Mouse (Mus musculus): ENCODE measurements around the gene Nupr1l. TPM values are rescaled to one million over a fixed set of nuclear protein-coding genes. Genes with fewer than 3 reads are reported as not detected.
"Not testable (repeated sequence)": the region's sequence is repeated elsewhere in the genome, so short reads cannot be mapped to it uniquely, and the experiment has no call there.

The Nupr1l gene
- total RNA-seq, 2 experiments from 2014 or later: 1.6 to 2.3 TPM

- intact Hi-C loops (cut with DNase I): no loop called here
Measured at GRCm38 (mm10) chr5:129909591-129909990, 1.3 kb downstream of the Nupr1l start.

GRCm38 (mm10) chr5:129914024-129914423 lies 5.7 kb downstream of the Nupr1l start:
- DNase-seq (ENCODE audit: extremely low spot score in 1 of 2, low spot score in 2 of 2): no peak
- intact Hi-C loops (cut with DNase I): no loop called here

More at GRCm38 (mm10) chr5:129909591-129909990, 1.3 kb downstream of the Nupr1l start:
- DNase-seq (ENCODE audit: extremely low spot score in 1 of 2, low spot score in 2 of 2): no peak

GRCm38 (mm10) chr5:129915491-129915890 lies 7.2 kb downstream of the Nupr1l start:
- intact Hi-C loops (cut with DNase I): not testable (repeated sequence)

GRCm38 (mm10) chr5:129918065-129918651 lies 9.8 kb downstream of the Nupr1l start:
- no peak for DNase-seq (ENCODE audit: extremely low spot score in 1 of 2, low spot score in 2 of 2)
- intact Hi-C loops (cut with DNase I): no loop called here

More at GRCm38 (mm10) chr5:129915491-129915890, 7.2 kb downstream of the Nupr1l start:
- not testable (repeated sequence) for DNase-seq (ENCODE audit: extremely low spot score in 1 of 2, low spot score in 2 of 2)

- no peak for DNase-seq (ENCODE audit: extremely low spot score in 1 of 2, low spot score in 2 of 2)
- intact Hi-C loops (cut with DNase I): no loop called here
Measured at GRCm38 (mm10) chr5:129918752-129919151, 10.4 kb downstream of the Nupr1l start.

GRCm38 (mm10) chr5:129919320-129919719 lies 11.0 kb downstream of the Nupr1l start:
- intact Hi-C loops (cut with DNase I): no loop called here

GRCm38 (mm10) chr5:129921972-129922371 lies 13.6 kb downstream of the Nupr1l start:
- no peak for DNase-seq (ENCODE audit: extremely low spot score in 1 of 2, low spot score in 2 of 2)
- intact Hi-C loops (cut with DNase I): no loop called here

More at GRCm38 (mm10) chr5:129919320-129919719, 11.0 kb downstream of the Nupr1l start:
- no peak for DNase-seq (ENCODE audit: extremely low spot score in 1 of 2, low spot score in 2 of 2)

GRCm38 (mm10) chr5:129924820-129925452 lies 16.6 kb downstream of the Nupr1l start:
- intact Hi-C loops (cut with DNase I): no loop called here
- no peak for DNase-seq (ENCODE audit: extremely low spot score in 1 of 2, low spot score in 2 of 2)

- no peak for DNase-seq (ENCODE audit: extremely low spot score in 1 of 2, low spot score in 2 of 2)
- intact Hi-C loops (cut with DNase I): no loop called here
Measured at GRCm38 (mm10) chr5:129925933-129926332, 17.6 kb downstream of the Nupr1l start.

GRCm38 (mm10) chr5:129929924-129930855 lies 21.9 kb downstream of the Nupr1l start:
- intact Hi-C loops (cut with DNase I): no loop called here
- DNase-seq (ENCODE audit: extremely low spot score in 1 of 2, low spot score in 2 of 2): no peak

- no peak for DNase-seq (ENCODE audit: extremely low spot score in 1 of 2, low spot score in 2 of 2)
- intact Hi-C loops (cut with DNase I): no loop called here
Measured at GRCm38 (mm10) chr5:129936941-129937340, 28.6 kb downstream of the Nupr1l start.

GRCm38 (mm10) chr5:129940281-129940680 lies 31.9 kb downstream of the Nupr1l start:
- no peak for DNase-seq (ENCODE audit: extremely low spot score in 1 of 2, low spot score in 2 of 2)

GRCm38 (mm10) chr5:129940736-129941494 lies 32.6 kb downstream of the Nupr1l start:
- DNase-seq (ENCODE audit: extremely low spot score in 1 of 2, low spot score in 2 of 2): no peak
- intact Hi-C loops (cut with DNase I): no loop called here

More at GRCm38 (mm10) chr5:129940281-129940680, 31.9 kb downstream of the Nupr1l start:
- intact Hi-C loops (cut with DNase I): no loop called here

- intact Hi-C loops (cut with DNase I): no loop called here
- DNase-seq (ENCODE audit: extremely low spot score in 1 of 2, low spot score in 2 of 2): peak; percentile 97 to 98
Measured at GRCm38 (mm10) chr5:129941495-129942045, 33.2 kb downstream of the Nupr1l start, which contains the start of gene Vkorc1l1. TSS of gene Vkorc1l1 (plus strand) at chr5:129941970.

- intact Hi-C loops (cut with DNase I): not testable (repeated sequence)
- peak in 1 of 2 experiments; percentile 61 for DNase-seq (ENCODE audit: extremely low spot score in 1 of 2, low spot score in 2 of 2)
Measured at GRCm38 (mm10) chr5:129942073-129942939, 34.0 kb downstream of the Nupr1l start.

GRCm38 (mm10) chr5:129943402-129943801 lies 35.1 kb downstream of the Nupr1l start:
- intact Hi-C loops (cut with DNase I): no loop called here
- DNase-seq (ENCODE audit: extremely low spot score in 1 of 2, low spot score in 2 of 2): no peak

GRCm38 (mm10) chr5:129947528-129948033 lies 39.2 kb downstream of the Nupr1l start:
- intact Hi-C loops (cut with DNase I): no loop called here
- no peak for DNase-seq (ENCODE audit: extremely low spot score in 1 of 2, low spot score in 2 of 2)

Measured in left cerebral cortex, postnatal 10 days (tissue).